Mouse (Mus musculus): Measurements from ENCODE around the gene Vmac. TPM values are rescaled to one million over a fixed set of nuclear protein-coding genes. Genes with fewer than 3 reads are reported as not detected.

Vmac gene
- polyA plus RNA-seq, 1 experiment = 4.5 TPM

GRCm38 (mm10) chr17:56722441-56722840 lies 4.6 kb upstream of the Vmac start:
- no peak overlapping the region for H3ac ChIP-seq (ENCODE audit: control insufficient read depth, insufficient read length, low read depth)
- H3K27me3 ChIP-seq (ENCODE audit: control insufficient read depth, insufficient read depth, insufficient read length) = no peaks in the 10 kb centered on the region
- H3K36me3 ChIP-seq (ENCODE audit: control insufficient read depth, insufficient read depth) = no peaks in the 10 kb centered on the region
- peaks cover 39% of the 10 kb centered on the region for H3K79me2 ChIP-seq (ENCODE audit: control insufficient read depth, insufficient read depth)
- H3K4me3 ChIP-seq (ENCODE audit: insufficient read depth, poor library complexity, severe bottlenecking) = no peak overlapping the region
- H3K79me3 ChIP-seq (ENCODE audit: low read depth) = peaks cover 17% of the 10 kb centered on the region
- TF ChIP-seq CEBPB (IDR thresholded peaks at IDR 0.05; ENCODE audit: low read depth) = no peak
- no peak for TF ChIP-seq MYOG (IDR thresholded peaks at IDR 0.05; ENCODE audit: control insufficient read depth, extremely low read depth, insufficient read length)
- no peak for TF ChIP-seq MAX (IDR thresholded peaks at IDR 0.05)
- TF ChIP-seq CTCF (IDR thresholded peaks at IDR 0.05; ENCODE audit: control insufficient read depth, insufficient read depth, insufficient read length) = no peak
- TF ChIP-seq USF1 (IDR thresholded peaks at IDR 0.05; ENCODE audit: low read depth) = no peak
- TF ChIP-seq FOSL1 (IDR thresholded peaks at IDR 0.05; ENCODE audit: insufficient read depth, low read length, poor library complexity, severe bottlenecking) = no peak
- TF ChIP-seq MYOD1 (IDR thresholded peaks at IDR 0.05; ENCODE audit: control insufficient read depth, insufficient read length, low read depth) = no peak

- H3K36me3 ChIP-seq (ENCODE audit: control insufficient read depth, insufficient read depth) = peaks cover 3% of the 10 kb centered on the region
- H3K79me3 ChIP-seq (ENCODE audit: low read depth) = peaks cover 17% of the 10 kb centered on the region
- H3K79me2 ChIP-seq (ENCODE audit: control insufficient read depth, insufficient read depth) = peaks cover 39% of the 10 kb centered on the region
- no peak for TF ChIP-seq FOSL1 (IDR thresholded peaks at IDR 0.05; ENCODE audit: insufficient read depth, low read length, poor library complexity, severe bottlenecking)
- peak; percentile 76 for TF ChIP-seq MAX (IDR thresholded peaks at IDR 0.05)
- TF ChIP-seq CTCF (IDR thresholded peaks at IDR 0.05; ENCODE audit: control insufficient read depth, insufficient read depth, insufficient read length) = no peak
- TF ChIP-seq MYOG (IDR thresholded peaks at IDR 0.05; ENCODE audit: control insufficient read depth, extremely low read depth, insufficient read length) = no peak
- no peak for TF ChIP-seq USF1 (IDR thresholded peaks at IDR 0.05; ENCODE audit: low read depth)
- peak; percentile 1 for TF ChIP-seq MYOD1 (IDR thresholded peaks at IDR 0.05; ENCODE audit: control insufficient read depth, insufficient read length, low read depth)
- TF ChIP-seq CEBPB (IDR thresholded peaks at IDR 0.05; ENCODE audit: low read depth) = no peak
- peak overlapping the region; percentile 98 for H3ac ChIP-seq (ENCODE audit: control insufficient read depth, insufficient read length, low read depth)
- H3K27me3 ChIP-seq (ENCODE audit: control insufficient read depth, insufficient read depth, insufficient read length) = no peaks in the 10 kb centered on the region
- peak overlapping the region; percentile 79 for H3K4me3 ChIP-seq (ENCODE audit: insufficient read depth, poor library complexity, severe bottlenecking)
Measured at GRCm38 (mm10) chr17:56716655-56717362, 1.0 kb downstream of the Vmac start.

GRCm38 (mm10) chr17:56715914-56716654 lies 1.7 kb downstream of the Vmac start:
- Histone ChIP-seq H3K79me3 (ENCODE audit: low read depth) (peaks cover 17% of the 10 kb centered on the region), H3K36me3 (ENCODE audit: control insufficient read depth, insufficient read depth) (peaks cover 11% of the 10 kb centered on the region), H3K27me3 (ENCODE audit: control insufficient read depth, insufficient read depth, insufficient read length) (no peaks in the 10 kb centered on the region), H3ac (ENCODE audit: control insufficient read depth, insufficient read length, low read depth) (peak overlapping the region; percentile 98), H3K4me3 (ENCODE audit: insufficient read depth, poor library complexity, severe bottlenecking) (peak overlapping the region; percentile 79), H3K79me2 (ENCODE audit: control insufficient read depth, insufficient read depth) (peaks cover 34% of the 10 kb centered on the region)
- TF ChIP-seq MYOD1 (IDR thresholded peaks at IDR 0.05; ENCODE audit: control insufficient read depth, insufficient read length, low read depth) = no peak
- TF ChIP-seq CEBPB (IDR thresholded peaks at IDR 0.05; ENCODE audit: low read depth) = no peak
- no peak for TF ChIP-seq MAX (IDR thresholded peaks at IDR 0.05)

- TF ChIP-seq USF1 (IDR thresholded peaks at IDR 0.05; ENCODE audit: low read depth) (no peak), MAX (IDR thresholded peaks at IDR 0.05) (no peak), CTCF (IDR thresholded peaks at IDR 0.05; ENCODE audit: control insufficient read depth, insufficient read depth, insufficient read length) (no peak), FOSL1 (IDR thresholded peaks at IDR 0.05; ENCODE audit: insufficient read depth, low read length, poor library complexity, severe bottlenecking) (no peak), MYOG (IDR thresholded peaks at IDR 0.05; ENCODE audit: control insufficient read depth, extremely low read depth, insufficient read length) (no peak), CEBPB (IDR thresholded peaks at IDR 0.05; ENCODE audit: low read depth) (no peak), MYOD1 (IDR thresholded peaks at IDR 0.05; ENCODE audit: control insufficient read depth, insufficient read length, low read depth) (no peak)
- H3K79me3 ChIP-seq (ENCODE audit: low read depth) = peaks cover 15% of the 10 kb centered on the region
- peak overlapping the region; percentile 18 for H3ac ChIP-seq (ENCODE audit: control insufficient read depth, insufficient read length, low read depth)
- peaks cover 27% of the 10 kb centered on the region for H3K79me2 ChIP-seq (ENCODE audit: control insufficient read depth, insufficient read depth)
- H3K36me3 ChIP-seq (ENCODE audit: control insufficient read depth, insufficient read depth) = peaks cover 17% of the 10 kb centered on the region
- no peaks in the 10 kb centered on the region for H3K27me3 ChIP-seq (ENCODE audit: control insufficient read depth, insufficient read depth, insufficient read length)
- H3K4me3 ChIP-seq (ENCODE audit: insufficient read depth, poor library complexity, severe bottlenecking) = no peak overlapping the region
Measured at GRCm38 (mm10) chr17:56715360-56715759, 2.5 kb downstream of the Vmac start.

GRCm38 (mm10) chr17:56709708-56710107 lies 8.1 kb downstream of the Vmac start:
- Histone ChIP-seq H3K27me3 (ENCODE audit: control insufficient read depth, insufficient read depth, insufficient read length) (no peaks in the 10 kb centered on the region), H3K4me3 (ENCODE audit: insufficient read depth, poor library complexity, severe bottlenecking) (no peak overlapping the region), H3K36me3 (ENCODE audit: control insufficient read depth, insufficient read depth) (peaks cover 70% of the 10 kb centered on the region), H3K79me3 (ENCODE audit: low read depth) (no peaks in the 10 kb centered on the region), H3ac (ENCODE audit: control insufficient read depth, insufficient read length, low read depth) (no peak overlapping the region), H3K79me2 (ENCODE audit: control insufficient read depth, insufficient read depth) (no peaks in the 10 kb centered on the region)
- TF ChIP-seq CEBPB (IDR thresholded peaks at IDR 0.05; ENCODE audit: low read depth) (no peak), MYOD1 (IDR thresholded peaks at IDR 0.05; ENCODE audit: control insufficient read depth, insufficient read length, low read depth) (no peak), CTCF (IDR thresholded peaks at IDR 0.05; ENCODE audit: control insufficient read depth, insufficient read depth, insufficient read length) (no peak), FOSL1 (IDR thresholded peaks at IDR 0.05; ENCODE audit: insufficient read depth, low read length, poor library complexity, severe bottlenecking) (no peak), MYOG (IDR thresholded peaks at IDR 0.05; ENCODE audit: control insufficient read depth, extremely low read depth, insufficient read length) (no peak), MAX (IDR thresholded peaks at IDR 0.05) (no peak), USF1 (IDR thresholded peaks at IDR 0.05; ENCODE audit: low read depth) (no peak)
